Mouse (Mus musculus) liver, postnatal 0 days (tissue): ENCODE measurements at regions not wholly inside any gene's neighbourhood (a gene's known extent, or its start where the extent isn't known, plus 50 kb on each side); places are given as distances from the start of the nearest gene placed in this dataset.
"Not testable (repeated sequence)": the region's sequence is repeated elsewhere in the genome, so short reads cannot be mapped to it uniquely, and the experiment has no call there.

ENCODE experiments used
- ATAC-seq: fragments of 200-750 bp; cut with Nextera tagmentation; 2 replicates; pipeline ENCODE4 v1.8.0; 2017; ENCODE audit warnings: mild to moderate bottlenecking, moderate library complexity
- DNase-seq: peaks from one replicate; pipeline ENCODE4 v3.0.0-alpha.2; 2016
- H3K27ac ChIP-seq: fragments of 300-500 bp; sonication (generic); 2 replicates; pipeline ENCODE4 v1.5.1; 2014; ENCODE audit warnings: antibody characterized with exemption, moderate library complexity, mild to moderate bottlenecking, low read depth
- H3K27me3 ChIP-seq: fragments of 300-500 bp; sonication (generic); 2 replicates; pipeline ENCODE4 v1.6.1; 2014; ENCODE audit warnings: low read length, control low read depth, mixed read lengths; ENCODE audit not compliant: insufficient read depth
- H3K36me3 ChIP-seq: fragments of 300-500 bp; sonication (generic); replicated peaks from 2 replicates; pipeline ENCODE4 v1.6.1; 2014; ENCODE audit warnings: mild to moderate bottlenecking, control low read depth, low read length, moderate library complexity, mixed read lengths; ENCODE audit not compliant: insufficient read depth
- H3K4me1 ChIP-seq: fragments of 300-500 bp; sonication (generic); 2 replicates; pipeline ENCODE4 v1.6.1; 2014; ENCODE audit warnings: antibody characterized with exemption, mild to moderate bottlenecking, control low read depth; ENCODE audit not compliant: insufficient read depth
- H3K4me2 ChIP-seq: fragments of 300-500 bp; sonication (generic); 2 replicates; pipeline ENCODE4 v1.6.1; 2014; ENCODE audit warnings: low read depth, mild to moderate bottlenecking, low read length, moderate library complexity, mixed read lengths
- H3K4me3 ChIP-seq: fragments of 300-500 bp; sonication (generic); 2 replicates; pipeline ENCODE4 v1.5.1; 2014; ENCODE audit warnings: low read depth, low read length
- H3K9ac ChIP-seq: fragments of 300-500 bp; sonication (generic); replicated peaks from 2 replicates; pipeline ENCODE4 v1.6.1; 2014; ENCODE audit warnings: mild to moderate bottlenecking, moderate library complexity
- H3K9me3 ChIP-seq: fragments of 300-500 bp; sonication (generic); 2 replicates; pipeline ENCODE4 v1.6.1; 2016; ENCODE audit warnings: mild to moderate bottlenecking, control low read depth, low read length, mixed read lengths
- CTCF ChIP-seq: sonication (generic); IDR thresholded peaks from 2 replicates; pipeline ENCODE4 v1.5.1; 2016; ENCODE audit warnings: antibody characterized with exemption, low read depth
- EP300 ChIP-seq: IDR thresholded peaks from 2 replicates; pipeline ENCODE4 v1.6.1; 2016; ENCODE audit warnings: antibody characterized with exemption, low read depth, mild to moderate bottlenecking
- WGBS: fragments of 180-500 bp; shearing (Covaris S2); extraction: QIAGEN DNeasy Blood & Tissue Kit; methylation state at CpG from one replicate; pipeline ENCODE4 v1.1.7; 2014; ENCODE audit not compliant: insufficient replicate concordance; 5-methylcytosine and 5-hydroxymethylcytosine counted together

DNA sequence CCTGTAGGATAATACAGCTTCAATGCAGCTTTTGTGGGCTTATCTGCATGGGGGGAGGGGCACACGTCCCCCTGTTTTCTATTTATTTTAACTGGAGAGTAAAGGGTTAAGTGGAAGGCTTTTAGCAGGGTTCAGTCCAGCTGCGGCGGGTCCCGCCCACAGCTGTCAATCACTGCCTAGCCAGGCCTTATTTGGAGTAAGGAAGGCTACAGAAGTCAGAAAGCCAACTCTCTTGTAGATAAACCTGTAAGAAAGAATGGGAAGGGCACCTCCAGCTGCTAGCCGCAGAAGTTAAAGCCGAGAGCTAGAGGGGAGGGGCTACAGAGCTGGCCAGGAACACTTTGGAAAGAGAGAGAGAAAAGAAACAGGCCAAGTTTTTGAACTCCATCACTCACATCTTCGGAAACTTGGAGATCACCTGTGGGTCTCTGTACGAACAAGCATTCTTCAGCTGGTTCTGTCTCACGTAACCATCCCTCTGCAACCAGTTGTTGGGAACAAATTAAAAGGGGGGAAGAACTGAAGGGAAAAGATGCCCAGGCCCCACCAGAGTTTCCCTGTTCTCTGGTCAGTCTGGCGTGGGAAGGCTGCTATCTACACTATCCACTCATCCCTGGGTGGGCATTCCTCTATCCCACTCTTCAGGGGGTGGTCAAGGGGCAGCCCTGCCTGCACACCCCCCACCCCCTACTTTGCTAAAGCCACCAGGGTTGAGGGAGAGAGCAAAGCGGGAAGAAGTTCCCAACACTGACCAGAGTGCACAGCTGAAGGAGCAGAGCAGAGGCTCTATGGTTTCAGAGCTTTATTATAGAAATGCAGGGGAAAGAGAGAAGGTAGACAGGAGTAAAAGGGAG is 2969.7 kb downstream of the Gm37988 start:
- Histone ChIP-seq H3K9ac (no peak overlapping the region), H3K36me3 (no peaks in the 10 kb centered on the region), H3K27me3 (no peaks in the 10 kb centered on the region), H3K4me2 (no peak overlapping the region), H3K4me1 (no peaks in the 10 kb centered on the region), H3K27ac (no peak overlapping the region), H3K9me3 (no peaks in the 10 kb centered on the region), H3K4me3 (no peak overlapping the region)
- WGBS, result 12% methylated on average over 11 of the region's 11 CpGs
- peak; percentile 38; the same call in 1 of the 2 replicates for ATAC-seq
- peak; percentile 14 for DNase-seq
- no peak for TF ChIP-seq CTCF
- no peak for TF ChIP-seq EP300

DNA sequence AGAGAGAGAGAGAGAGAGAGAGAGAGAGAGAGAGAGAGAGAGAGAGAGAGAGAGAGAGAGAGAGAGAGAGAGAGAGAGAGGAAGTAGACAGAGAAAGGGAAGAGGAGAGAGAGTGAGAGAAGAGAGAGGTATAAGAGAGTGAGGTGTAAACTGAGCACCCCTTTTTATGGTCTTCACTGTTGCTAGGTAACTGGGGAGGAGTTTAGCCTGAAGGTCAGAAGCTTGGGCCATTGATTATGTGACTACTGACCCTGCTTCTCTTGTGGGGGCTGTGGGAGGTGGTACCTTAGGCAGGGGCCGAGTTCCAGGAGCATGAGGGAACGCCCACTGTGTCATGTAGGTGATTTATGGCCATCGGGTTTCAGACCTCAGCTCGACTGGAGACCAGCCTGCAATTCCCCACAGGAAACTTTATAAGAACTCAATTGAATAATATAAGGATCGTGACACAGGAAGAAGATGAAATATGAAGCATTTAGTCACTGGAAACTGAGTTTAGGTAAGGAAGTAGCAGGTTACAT is 2970.4 kb downstream of the Gm37988 start:
- not testable (repeated sequence) for H3K27me3 ChIP-seq
- WGBS, result 24% methylated on average over 5 of the region's 5 CpGs

DNA sequence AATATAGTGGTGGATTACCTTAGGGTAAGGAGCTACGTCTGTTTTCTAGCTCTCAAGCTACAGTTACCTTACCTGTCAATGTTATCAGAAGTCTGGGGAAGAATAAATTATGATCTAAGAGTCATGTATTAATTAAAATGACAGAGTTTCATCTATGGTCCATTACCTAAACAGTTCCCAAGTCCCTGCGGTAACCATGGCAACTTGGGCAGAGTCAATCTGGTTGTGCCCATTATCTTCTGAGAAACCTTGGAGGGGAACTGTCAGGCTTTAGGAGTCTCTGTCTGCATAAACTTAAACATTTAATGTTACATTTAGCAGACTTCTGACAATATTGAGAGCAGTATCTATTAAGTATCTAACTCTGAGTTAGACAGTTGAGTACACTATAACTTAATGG is 2971.0 kb downstream of the Gm37988 start:
- no peaks in the 10 kb centered on the region for H3K27me3 ChIP-seq
- TF ChIP-seq EP300, result no peak
- no peak for TF ChIP-seq CTCF
- H3K27ac ChIP-seq, result no peak overlapping the region
- WGBS, result 69% methylated on average over 2 of the region's 2 CpGs
- H3K9ac ChIP-seq, result no peak overlapping the region
- H3K4me2 ChIP-seq, result no peak overlapping the region
- no peak overlapping the region for H3K4me3 ChIP-seq
- no peaks in the 10 kb centered on the region for H3K4me1 ChIP-seq
- ATAC-seq (no peak), DNase-seq (no peak)
- no peaks in the 10 kb centered on the region for H3K9me3 ChIP-seq
- no peaks in the 10 kb centered on the region for H3K36me3 ChIP-seq

More for the DNA sequence above, 2970.4 kb downstream of the Gm37988 start:
- not testable (repeated sequence) for H3K4me2 ChIP-seq, ATAC-seq, H3K36me3 ChIP-seq, DNase-seq, H3K9me3 ChIP-seq, H3K4me3 ChIP-seq, H3K27ac ChIP-seq, H3K4me1 ChIP-seq, H3K9ac ChIP-seq

DNA sequence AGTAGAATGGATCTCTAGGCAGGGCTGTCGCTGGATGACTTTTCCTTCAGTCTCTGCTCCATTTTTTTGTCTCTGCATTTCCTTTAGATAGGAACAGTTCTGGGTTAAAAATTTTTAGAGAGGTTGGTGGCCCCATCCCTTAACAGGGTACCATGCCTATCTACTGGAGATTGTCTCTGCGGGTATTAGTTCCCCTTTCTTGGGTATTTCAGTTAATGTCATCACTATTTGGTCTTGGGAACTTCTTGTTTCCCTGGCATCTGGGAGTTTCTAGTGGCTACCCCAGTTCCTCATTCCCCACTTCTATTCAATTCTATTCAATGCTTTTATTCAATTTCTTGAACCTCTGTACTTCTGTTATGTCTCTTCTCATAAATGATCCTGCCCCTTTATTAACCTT is 3016.3 kb downstream of the Gm37988 start:
- Histone ChIP-seq H3K36me3 (no peaks in the 10 kb centered on the region), H3K4me3 (no peak overlapping the region), H3K27ac (no peak overlapping the region), H3K4me2 (no peak overlapping the region), H3K9me3 (no peaks in the 10 kb centered on the region), H3K4me1 (no peaks in the 10 kb centered on the region), H3K9ac (no peak overlapping the region), H3K27me3 (no peaks in the 10 kb centered on the region)
- WGBS, result 73% methylated on average over 2 of the region's 2 CpGs
- TF ChIP-seq EP300 (no peak), CTCF (no peak)
- ATAC-seq (no peak), DNase-seq (no peak)
